Mouse (Mus musculus) CH12.LX (cell line): Measurements from ENCODE around the gene Ccdc63. TPM values are rescaled to one million over a fixed set of nuclear protein-coding genes. Genes with fewer than 3 reads are reported as not detected.
"Not testable (repeated sequence)": the region's sequence is repeated elsewhere in the genome, so short reads cannot be mapped to it uniquely, and the experiment has no call there.

Experiments used
- DNase-seq: peaks from one replicate; pipeline ENCODE4 v3.0.0-alpha.2; 2013; ENCODE audit errors: extremely low read depth
- H3K27ac ChIP-seq: 2 replicates; pipeline ENCODE4 v1.5.1; 2012; ENCODE audit warnings: low read depth, mild to moderate bottlenecking, control low read depth, moderate library complexity; ENCODE audit not compliant: insufficient read depth
- H3K27me3 ChIP-seq: replicated peaks from 2 replicates; pipeline ENCODE3; 2012; ENCODE audit warnings: inconsistent platforms
- H3K36me3 ChIP-seq, 2 experiments: replicated peaks in 1 of 2; 2 replicates each; pipeline versions ENCODE3 to v1.6.1; 2012; ENCODE audit warnings: inconsistent platforms in 1 of 2, low read length in 1 of 2, mild to moderate bottlenecking in 1 of 2, mixed read lengths in 1 of 2, moderate library complexity in 1 of 2; ENCODE audit not compliant: control insufficient read depth in 1 of 2, insufficient read depth in 1 of 2
- H3K4me1 ChIP-seq, 2 experiments: 2 replicates each; pipeline ENCODE4 v1.6.1; 2012; ENCODE audit warnings: inconsistent platforms in 1 of 2, moderate library complexity in 1 of 2; ENCODE audit not compliant: insufficient read depth in 2 of 2, control insufficient read depth in 1 of 2
- H3K4me2 ChIP-seq: 2 replicates; pipeline ENCODE4 v1.6.1; 2012; ENCODE audit warnings: low read depth, mild to moderate bottlenecking, control low read depth; ENCODE audit not compliant: poor library complexity, insufficient read depth, severe bottlenecking
- H3K4me3 ChIP-seq, 3 experiments: fragments of 150-350 bp in 1 of 3; sonication (generic) in 1 of 3; replicated peaks in 1 of 3; 2 replicates each; pipeline versions ENCODE3 to v1.5.1; 2011 to 2012; ENCODE audit warnings: low read depth in 2 of 3, low read length in 2 of 3, mild to moderate bottlenecking in 2 of 3, moderate library complexity in 2 of 3, control low read depth in 1 of 3, improper control_type of control experiment in 1 of 3, inconsistent platforms in 1 of 3, mixed read lengths in 1 of 3; ENCODE audit not compliant: poor library complexity in 1 of 3
- H3K79me2 ChIP-seq: replicated peaks from 2 replicates; pipeline ENCODE4 v1.6.1; 2012; ENCODE audit warnings: mild to moderate bottlenecking, moderate library complexity; ENCODE audit not compliant: control insufficient read depth, poor library complexity, insufficient read depth, severe bottlenecking; ENCODE audit errors: extremely low read depth
- H3K9ac ChIP-seq: 2 replicates; pipeline ENCODE4 v1.6.1; 2012; ENCODE audit warnings: low read depth, mild to moderate bottlenecking, control low read depth, moderate library complexity; ENCODE audit not compliant: insufficient read depth
- H3K9me3 ChIP-seq: replicated peaks from 2 replicates; pipeline ENCODE3; 2012; ENCODE audit warnings: low read length, inconsistent platforms, mixed read lengths
- ELF1 ChIP-seq: IDR thresholded peaks from 2 replicates; pipeline ENCODE4 v1.6.1; 2014; ENCODE audit warnings: low read depth, mild to moderate bottlenecking, inconsistent platforms, low read length, improper control_type of control experiment
- EP300 ChIP-seq: IDR thresholded peaks from 2 replicates; pipeline ENCODE4 v1.6.1; 2011; ENCODE audit warnings: low read length, improper control_type of control experiment
- GABPA ChIP-seq: IDR thresholded peaks from 2 replicates; pipeline ENCODE4 v1.6.1; 2012; ENCODE audit warnings: low read depth, low read length, improper control_type of control experiment, inconsistent platforms; ENCODE audit not compliant: insufficient replicate concordance
- HCFC1 ChIP-seq: IDR thresholded peaks from 2 replicates; pipeline ENCODE4 v1.6.1; 2012; ENCODE audit warnings: low read depth, mild to moderate bottlenecking, inconsistent platforms, low read length, improper control_type of control experiment
- IRF4 ChIP-seq: IDR thresholded peaks from 2 replicates; pipeline ENCODE4 v1.6.1; 2014; ENCODE audit warnings: low read depth, mild to moderate bottlenecking, inconsistent platforms, low read length, improper control_type of control experiment
- JUN ChIP-seq: IDR thresholded peaks from 2 replicates; pipeline ENCODE4 v1.6.1; 2011; ENCODE audit warnings: low read depth, mild to moderate bottlenecking, low read length, improper control_type of control experiment, moderate library complexity; ENCODE audit not compliant: insufficient read depth
- KAT2A ChIP-seq: IDR thresholded peaks from 2 replicates; pipeline ENCODE4 v1.6.1; 2012; ENCODE audit warnings: low read length, improper control_type of control experiment, inconsistent platforms; ENCODE audit not compliant: insufficient replicate concordance
- MAFK ChIP-seq: IDR thresholded peaks from 2 replicates; pipeline ENCODE4 v1.6.1; 2011; ENCODE audit warnings: low read length, improper control_type of control experiment; ENCODE audit not compliant: insufficient replicate concordance
- MYC ChIP-seq: IDR thresholded peaks from 2 replicates; pipeline ENCODE4 v1.6.1; 2011; ENCODE audit warnings: low read depth, mild to moderate bottlenecking, improper control_type of control experiment, low read length
- NELFE ChIP-seq: IDR thresholded peaks from 2 replicates; pipeline ENCODE4 v1.6.1; 2011; ENCODE audit warnings: low read depth, low read length, improper control_type of control experiment
- NRF1 ChIP-seq: IDR thresholded peaks from 2 replicates; pipeline ENCODE4 v1.6.1; 2014; ENCODE audit warnings: low read depth, mild to moderate bottlenecking, inconsistent platforms, low read length, improper control_type of control experiment, moderate library complexity
- PAX5 ChIP-seq: IDR thresholded peaks from 2 replicates; pipeline ENCODE4 v1.6.1; 2012; ENCODE audit warnings: low read length, inconsistent platforms, mixed read lengths
- SMC3 ChIP-seq: IDR thresholded peaks from 2 replicates; pipeline ENCODE4 v1.6.1; 2011; ENCODE audit warnings: low read depth, low read length, improper control_type of control experiment
- UBTF ChIP-seq: IDR thresholded peaks from 2 replicates; pipeline ENCODE4 v1.6.1; 2012; ENCODE audit warnings: low read depth, mild to moderate bottlenecking, inconsistent platforms, low read length, improper control_type of control experiment, moderate library complexity
- USF2 ChIP-seq: conservative IDR thresholded peaks from 2 replicates; pipeline ENCODE4 v1.6.1; 2011; ENCODE audit warnings: low read depth, low read length, improper control_type of control experiment
- ZC3H11A ChIP-seq: IDR thresholded peaks from 2 replicates; pipeline ENCODE4 v1.6.1; 2012; ENCODE audit warnings: low read depth, mild to moderate bottlenecking, inconsistent platforms, low read length, improper control_type of control experiment
- ZKSCAN1 ChIP-seq: IDR thresholded peaks from 2 replicates; pipeline ENCODE4 v1.6.1; 2012; ENCODE audit warnings: low read depth, inconsistent platforms, low read length, improper control_type of control experiment, borderline replicate concordance
- dilution Hi-C: fragments of 300-500 bp; cut with MboI; formaldehyde crosslinking; loops from 2 replicates; pipeline ENCODE4 v1.14.3; 2020; ENCODE audit warnings: low sequenced_read_pairs; ENCODE audit not compliant: extremely low pct_unique_long_range_greater_than_20kb, extremely low pct_ligation_motif_present
- in situ Hi-C: fragments of 300-500 bp; cut with MboI; formaldehyde crosslinking; loops from 3 replicates; pipeline ENCODE4 v1.14.3; 2019; ENCODE audit warnings: low sequenced_read_pairs, low pct_ligation_motif_present, low pct_unique_long_range_greater_than_20kb, mixed read lengths
- polyA plus RNA-seq: library from polyadenylated mRNA; unstranded; fragments of >175 nt; gene quantifications from 2 replicates; pipeline ENCODE4 v1.2.1, GENCODE M21; 2012; ENCODE audit warnings: low read depth; ENCODE audit not compliant: insufficient read length
- total RNA-seq, 2 experiments: library from RNA; depleted of rRNA; stranded (reverse); fragments of 300-350 nt in 1 of 2; fragments of >200 nt in 1 of 2; gene quantifications; 2 replicates each; pipeline ENCODE4 v1.2.3; 2012 to 2014

Ccdc63 gene
- total and polyA plus RNA-seq, 3 experiments: 0.39 to 0.70 (median 0.47) TPM

DNA sequence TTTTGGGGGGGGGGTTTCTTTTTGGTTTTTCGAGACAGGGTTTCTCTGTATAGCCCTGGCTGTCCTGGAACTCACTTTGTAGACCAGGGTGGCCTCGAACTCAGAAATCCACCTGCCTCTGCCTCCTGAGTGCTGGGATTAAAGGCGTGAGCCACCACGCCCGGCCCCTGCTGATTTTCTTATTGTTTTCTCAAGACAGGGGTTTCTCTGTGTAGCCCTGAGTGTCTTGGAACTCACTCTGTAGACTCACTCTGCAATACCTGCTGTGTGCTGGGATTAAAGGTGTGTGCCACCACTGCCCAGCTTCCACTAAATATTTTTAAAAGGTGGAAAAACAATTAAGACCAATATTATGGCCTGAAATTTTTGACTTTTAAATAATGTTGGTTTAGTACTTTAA is 11.9 kb upstream of the Ccdc63 start:
- in situ Hi-C loops, H3K36me3 ChIP-seq, H3K4me3 ChIP-seq, H3K9me3 ChIP-seq, H3K79me2 ChIP-seq, DNase-seq, H3K9ac ChIP-seq, H3K27ac ChIP-seq, dilution Hi-C loops, H3K27me3 ChIP-seq, H3K4me2 ChIP-seq: not testable (repeated sequence)
- peaks cover 0 to 27% of the 10 kb centered on the region in 2 experiments; a peak in 2 of 4 replicates for H3K4me1 ChIP-seq

DNA sequence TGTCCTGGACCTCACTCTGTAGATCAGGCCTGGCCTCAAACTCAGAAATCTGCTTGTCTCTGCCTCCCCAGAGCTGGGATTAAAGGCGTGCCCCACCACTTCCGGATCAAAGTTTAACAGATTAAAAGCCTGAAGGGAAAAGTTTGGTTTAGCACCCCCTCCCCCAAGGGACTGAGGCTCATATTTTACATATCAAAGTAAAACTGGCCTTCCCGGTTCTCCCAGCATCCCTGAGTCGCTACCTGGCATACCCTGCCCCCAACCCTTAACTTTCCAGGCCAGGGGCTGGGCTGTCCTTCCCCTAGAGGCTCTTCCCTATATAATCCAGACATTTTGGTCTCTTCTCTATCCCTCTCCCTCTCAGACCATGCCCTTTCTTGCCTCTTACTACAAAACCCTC is 8.6 kb upstream of the Ccdc63 start:
- dilution Hi-C loops (no loop called here), in situ Hi-C loops (loop anchor here (25.0 kb wide), 2 partner anchors 113 to 488 kb away; partner anchors contain the start of genes P2rx7 and Tctn1)
- H3K4me2 ChIP-seq: no peak overlapping the region
- no peaks in the 10 kb centered on the region for H3K36me3 ChIP-seq
- DNase-seq: no peak
- H3K79me2 ChIP-seq: no peaks in the 10 kb centered on the region
- peaks cover 0 to 31% of the 10 kb centered on the region in 2 experiments; a peak in 2 of 4 replicates for H3K4me1 ChIP-seq
- no peak overlapping the region for H3K27ac ChIP-seq
- TF ChIP-seq ELF1 (no peak), KAT2A (no peak), GABPA (no peak), NRF1 (no peak), IRF4 (no peak), ZC3H11A (no peak), JUN (no peak), EP300 (no peak), MAFK (no peak), ZKSCAN1 (no peak), MYC (no peak), SMC3 (no peak), USF2 (no peak), HCFC1 (no peak), NELFE (no peak), PAX5 (no peak), UBTF (no peak)
- TF ChIP-seq, all 38 proteins: peak for 0
- Histone ChIP-seq H3K9ac (no peak overlapping the region), H3K4me3 (no peak overlapping the region), H3K27me3 (no peaks in the 10 kb centered on the region), H3K9me3 (no peaks in the 10 kb centered on the region)
